Mouse (Mus musculus) heart, postnatal 14 days (tissue): ENCODE results near the gene Ifitm5. TPM values are rescaled to one million over a fixed set of nuclear protein-coding genes. Genes with fewer than 3 reads are reported as not detected.
A peak's percentile ranks its signal among the peaks of the same experiment; 100 is the strongest.

Experiments used
- DNase-seq, 2 experiments: peaks; one replicate each; pipeline ENCODE4 v3.0.0; 2021 to 2022
- intact Hi-C: fragments of 180-260 bp; cut with DNase I; formaldehyde crosslinking; loops from one replicate; pipeline ENCODE4 v1.15.1; 2025
- total RNA-seq, 2 experiments: library from RNA; stranded (reverse); gene quantifications; 2 replicates each; pipeline ENCODE4 v1.2.3; 2021

Gene Ifitm5
- total RNA-seq, 2 experiments from 2014 or later, result 0.38 to 0.80 TPM

GRCm38 (mm10) chr7:140943356-140943755, 6.7 kb downstream of the Ifitm5 start:
- intact Hi-C loops, result no loop called here
- no peak for DNase-seq

- no peak for DNase-seq
- intact Hi-C loops, result no loop called here
Observed at GRCm38 (mm10) chr7:140942811-140943210, 7.3 kb downstream of the Ifitm5 start.

- intact Hi-C loops, result no loop called here
- no peak for DNase-seq
Observed at GRCm38 (mm10) chr7:140942341-140942740, 7.8 kb downstream of the Ifitm5 start.

GRCm38 (mm10) chr7:140941222-140942051, 8.7 kb downstream of the Ifitm5 start, which contains the start of gene Pgghg:
TSS of gene Pgghg (plus strand) at chr7:140941391.
- intact Hi-C loops, result loop anchor here (1.0 to 2.0 kb wide), 3 partner anchors 13 to 107 kb away; partner anchors contain the start of genes Bet1l, Gm45717, Gm45785 and Ifitm2
- DNase-seq, result peak; percentile 87

- peak in 1 of 2 experiments; percentile 28 for DNase-seq
- intact Hi-C loops, result loop anchor here (2.0 kb wide), 3 partner anchors 15 to 83 kb away; partner anchors contain the start of genes Bet1l, Gm45717, Gm45785 and Ifitm2
Observed at GRCm38 (mm10) chr7:140939669-140940171, 10.4 kb downstream of the Ifitm5 start.

GRCm38 (mm10) chr7:140938896-140939295, 11.2 kb downstream of the Ifitm5 start:
- intact Hi-C loops, result loop anchor here (2.0 kb wide), 1 partner anchor 30 kb away; no protein-coding TSS in a partner anchor
- DNase-seq, result no peak

- no peak for DNase-seq
- intact Hi-C loops, result loop anchor here (2.0 kb wide), 1 partner anchor 30 kb away; no protein-coding TSS in a partner anchor
Observed at GRCm38 (mm10) chr7:140938436-140938835, 11.7 kb downstream of the Ifitm5 start.

- no peak for DNase-seq
- intact Hi-C loops, result no loop called here
Observed at GRCm38 (mm10) chr7:140927181-140927580, 22.9 kb downstream of the Ifitm5 start.

- intact Hi-C loops, result no loop called here
- no peak for DNase-seq
Observed at GRCm38 (mm10) chr7:140923070-140923775, 26.9 kb downstream of the Ifitm5 start.

GRCm38 (mm10) chr7:140922398-140923069, 27.6 kb downstream of the Ifitm5 start:
- intact Hi-C loops, result no loop called here
- peak; percentile 62 to 64 for DNase-seq

GRCm38 (mm10) chr7:140921225-140921975, 28.7 kb downstream of the Ifitm5 start:
- intact Hi-C loops, result no loop called here
- no peak for DNase-seq

GRCm38 (mm10) chr7:140920418-140921029, 29.6 kb downstream of the Ifitm5 start, which contains the start of gene Nlrp6:
TSS of gene Nlrp6 (plus strand) at chr7:140920902.
- intact Hi-C loops, result no loop called here
- no peak for DNase-seq

- no peak for DNase-seq
- intact Hi-C loops, result no loop called here
Observed at GRCm38 (mm10) chr7:140919911-140920310, 30.2 kb downstream of the Ifitm5 start.

GRCm38 (mm10) chr7:140914031-140914690, 35.9 kb downstream of the Ifitm5 start:
- intact Hi-C loops, result no loop called here
- DNase-seq, result no peak

GRCm38 (mm10) chr7:140912846-140913482, 37.1 kb downstream of the Ifitm5 start:
- intact Hi-C loops, result no loop called here
- no peak for DNase-seq

- no peak for DNase-seq
- intact Hi-C loops, result no loop called here
Observed at GRCm38 (mm10) chr7:140912293-140912692, 37.8 kb downstream of the Ifitm5 start.

GRCm38 (mm10) chr7:140908634-140909107, 41.4 kb downstream of the Ifitm5 start:
- intact Hi-C loops, result loop anchor here (1.0 to 5.0 kb wide), 6 partner anchors 30 to 269 kb away; partner anchors contain the start of genes Gm45717 and Ifitm2
- peak; percentile 84 to 86 for DNase-seq

GRCm38 (mm10) chr7:140908181-140908580, 41.9 kb downstream of the Ifitm5 start:
- DNase-seq, result no peak
- intact Hi-C loops, result loop anchor here (1.0 to 5.0 kb wide), 6 partner anchors 31 to 269 kb away; partner anchors contain the start of genes Gm45717 and Ifitm2
